Mouse (Mus musculus) gastrocnemius, postnatal 4 days (tissue): ENCODE measurements around the gene Olfr531. TPM values are rescaled to one million over a fixed set of nuclear protein-coding genes. Genes with fewer than 3 reads are reported as not detected.

Experiments
- DNase-seq, 2 experiments: peaks; one replicate each; pipeline ENCODE4 v3.0.0; 2021 to 2022; ENCODE audit warnings: low spot score in 2 of 2, mixed read lengths in 2 of 2
- long read RNA-seq, 2 experiments: library from polyadenylated mRNA; stranded (forward); transcript quantifications; one replicate each; pipeline ENCODE4 v2.0.0; 2021
- total RNA-seq, 2 experiments: library from RNA; stranded (reverse); gene quantifications; 2 replicates each; pipeline ENCODE4 v1.2.3; 2021

Gene Olfr531
- not detected for total RNA-seq
- long read RNA-seq, experiment 1: 0 reads
- long read RNA-seq, experiment 2: 0 reads

DNA sequence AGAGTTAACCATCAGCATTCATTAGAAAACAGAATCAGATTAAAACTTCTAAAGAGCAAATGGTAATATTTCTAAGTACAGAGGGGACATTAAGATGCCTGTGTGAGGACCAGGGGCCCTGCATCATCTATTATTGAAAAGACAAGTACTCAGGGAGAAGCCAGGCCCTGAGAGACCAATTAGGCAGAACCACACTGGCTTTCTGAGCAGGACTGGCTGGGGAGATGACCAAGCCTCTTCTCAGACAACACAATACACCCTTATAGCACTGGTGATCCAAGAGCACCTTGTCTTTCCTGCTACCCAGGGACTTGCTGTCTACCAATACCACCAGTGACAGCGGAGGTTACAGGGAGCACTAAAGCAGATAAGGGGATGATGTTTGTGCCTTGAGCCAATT is at the start of gene Olfr531:
Gene Olfr531 (minus strand): TSS at position 101 of the 400 bp plus-strand sequence.
- DNase-seq: no peak

DNA sequence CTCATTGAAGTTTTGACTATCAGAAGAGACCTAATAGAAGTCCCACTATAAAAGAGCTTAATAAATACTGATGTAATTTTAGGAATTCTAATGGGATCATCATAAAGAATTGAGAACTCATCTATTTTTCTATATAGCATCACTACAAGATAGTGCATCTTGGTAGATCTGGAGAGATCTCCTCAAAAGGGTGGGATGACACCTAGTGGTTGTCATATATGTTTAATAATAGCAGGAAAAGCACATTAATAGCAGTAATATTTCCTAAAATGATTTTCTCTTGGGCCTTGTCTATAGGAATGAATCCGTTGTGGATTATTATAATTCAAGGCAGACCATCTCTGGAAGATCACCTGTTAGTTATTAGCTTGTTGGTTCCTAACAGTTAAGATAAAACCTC is 40.4 kb upstream of the Olfr531 start:
- no peak for DNase-seq

DNA sequence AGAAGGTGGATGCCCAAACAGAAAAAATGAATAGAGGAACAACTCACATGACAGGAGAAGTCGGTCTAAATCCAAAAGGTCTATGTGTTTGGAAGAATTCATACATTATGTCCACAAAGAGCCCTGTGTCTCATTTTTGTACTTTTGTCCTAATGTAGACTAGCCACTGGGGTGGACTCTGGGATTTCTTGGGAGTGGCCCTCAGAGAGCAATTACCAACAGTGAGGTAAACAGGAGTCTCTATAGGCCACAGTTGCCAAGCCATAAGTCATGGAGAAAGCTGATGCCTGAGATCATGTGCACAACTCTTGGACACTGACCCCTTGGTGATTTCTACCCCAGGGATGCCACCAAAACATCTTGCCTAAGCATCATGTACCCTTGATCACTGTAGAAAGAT is 18.8 kb upstream of the Olfr531 start, which contains the start of gene Olfr532:
Gene Olfr532 (minus strand): TSS at position 101 of the 400 bp plus-strand sequence.
- DNase-seq: no peak

DNA sequence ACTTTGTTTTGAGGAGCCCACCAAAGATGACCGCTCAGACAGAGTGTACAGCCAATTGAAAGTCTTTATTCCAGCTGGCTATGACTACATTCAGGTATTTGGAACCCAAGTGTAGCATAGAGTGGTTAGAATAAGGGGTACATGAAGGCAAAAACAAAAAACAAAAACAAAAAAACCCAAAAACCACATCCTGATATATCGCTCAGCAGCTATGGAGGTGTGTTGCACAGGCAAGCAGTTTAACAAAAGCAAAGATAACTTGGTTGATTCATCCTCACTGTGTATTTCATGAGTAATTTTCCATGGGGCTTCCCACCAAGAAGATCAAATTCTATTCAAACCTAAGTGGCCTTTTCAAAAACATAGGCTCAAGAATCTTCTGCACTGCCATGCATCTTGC is 25.8 kb downstream of the Olfr531 start:
- DNase-seq: no peak

DNA sequence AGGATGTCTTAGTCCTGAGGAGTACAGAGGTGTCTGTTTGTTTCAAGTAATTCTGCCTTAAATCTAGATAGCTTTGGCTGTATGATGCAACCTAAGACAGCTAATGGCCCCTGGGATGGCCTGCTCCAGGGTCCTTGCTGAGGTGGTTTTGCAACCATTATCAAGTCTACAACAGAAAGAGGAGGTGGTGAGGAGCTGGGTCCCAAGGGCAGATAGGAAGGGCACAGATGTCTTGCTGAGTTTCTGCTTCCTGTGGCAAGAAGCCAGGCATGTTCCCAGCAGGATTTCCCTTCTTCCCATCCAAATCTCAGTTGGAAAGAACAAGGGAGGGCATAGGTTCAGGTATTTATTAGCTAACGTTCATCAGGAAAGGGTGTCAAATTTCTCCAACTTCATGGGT is 26.5 kb downstream of the Olfr531 start, which contains the start of gene Olfr530:
Gene Olfr530 (minus strand): TSS at position 101 of the 400 bp plus-strand sequence.
- DNase-seq: no peak

DNA sequence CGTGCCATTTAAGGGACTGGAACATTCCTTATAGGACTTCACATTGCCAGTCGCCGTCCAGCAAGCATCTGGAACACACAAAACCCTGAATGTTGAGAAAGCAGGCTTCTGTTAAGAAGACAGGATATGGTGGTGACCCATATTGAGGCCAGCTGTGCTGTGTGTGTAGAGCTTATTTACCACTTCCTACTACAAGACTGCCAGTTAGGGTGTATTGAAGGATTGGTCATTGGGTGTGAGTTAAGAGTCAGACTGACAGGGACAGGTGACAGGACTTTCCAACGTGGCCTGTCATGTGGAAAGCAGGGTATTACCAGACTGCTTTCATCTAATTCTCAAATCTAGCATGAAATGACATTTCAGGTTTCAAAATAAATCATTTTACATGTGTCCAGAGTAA is 28.4 kb downstream of the Olfr531 start:
- DNase-seq: no peak

DNA sequence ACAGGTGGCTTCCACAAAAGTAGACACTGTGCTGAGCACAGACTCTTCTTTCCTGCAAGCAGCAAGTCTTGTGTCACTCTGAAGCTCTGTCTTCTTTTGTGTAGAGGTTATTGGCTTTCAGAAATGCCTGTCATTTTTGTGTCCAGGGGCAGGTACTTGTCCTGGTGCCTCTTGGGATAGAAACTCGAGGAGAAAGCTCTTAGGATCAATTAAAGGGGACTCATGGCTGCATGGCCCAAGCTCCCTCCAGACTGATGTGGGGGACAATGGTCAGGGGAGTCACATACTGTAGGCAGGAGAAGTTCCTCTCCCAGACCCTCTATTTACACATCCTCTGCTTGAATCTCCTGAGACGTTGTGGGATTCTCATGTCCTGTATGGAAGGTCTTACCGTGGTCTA is 41.1 kb downstream of the Olfr531 start, which contains the start of gene Olfr60:
Gene Olfr60 (minus strand): TSS at position 101 of the 400 bp plus-strand sequence.
- DNase-seq: no peak

Other genes with a start within 250 kb of the Olfr531 start
- gene Sprn, start 248.0 kb downstream of the Olfr531 start, total RNA-seq: under 1 TPM; 0.29 to 0.42 TPM
- not detected for gene Olfr522, start 238.2 kb downstream of the Olfr531 start, total RNA-seq
- gene Olfr523, start 229.7 kb downstream of the Olfr531 start, total RNA-seq: not detected
- gene Olfr524, start 197.0 kb downstream of the Olfr531 start, total RNA-seq: not detected
- gene Cd163l1, start 184.7 kb downstream of the Olfr531 start, total RNA-seq: under 1 TPM in 1 of 2 experiments, not detected in 1; 0.16 TPM
- not detected for gene 5830411N06Rik, start 155.6 kb downstream of the Olfr531 start, total RNA-seq
- gene Olfr525, start 82.1 kb downstream of the Olfr531 start, total RNA-seq: not detected
- gene Olfr527, start 68.9 kb downstream of the Olfr531 start, total RNA-seq: not detected
- not detected for gene Olfr60, start 41.2 kb downstream of the Olfr531 start, total RNA-seq
- not detected for gene Olfr530, start 26.6 kb downstream of the Olfr531 start, total RNA-seq
- not detected for gene Olfr532, start 18.7 kb upstream of the Olfr531 start, total RNA-seq
- not detected for gene Olfr533, start 60.5 kb upstream of the Olfr531 start, total RNA-seq
- not detected for gene Olfr535, start 81.3 kb upstream of the Olfr531 start, total RNA-seq
- gene Olfr536, start 104.5 kb upstream of the Olfr531 start, total RNA-seq: not detected
- not detected for gene Olfr538, start 165.0 kb upstream of the Olfr531 start, total RNA-seq
- gene Olfr46, start 198.4 kb upstream of the Olfr531 start, total RNA-seq: not detected
- not detected for gene Olfr61, start 226.1 kb upstream of the Olfr531 start, total RNA-seq
- not detected for gene Olfr53, start 243.5 kb upstream of the Olfr531 start, total RNA-seq